In genomic region chr2:7534195-7534594, GRCm38 (mm10) we compare ENCODE assay signal across 24 mouse cellular contexts. TPM values are rescaled to one million over a fixed set of nuclear protein-coding genes. Genes with fewer than 3 reads are reported as not detected.
DNase-seq lines count a peak whose midpoint lies in the region; ATAC-seq and TF ChIP-seq lines count a peak whose summit lies in the region.
"Had no signal": no experiment of that assay in that cellular context is flagged by ENCODE, and none has a peak within 500 bp of the region (broad histone marks: within the 10 kb centered on the region; RNA-seq: fewer than 3 reads in every experiment).

No protein-coding gene starts in this region.

- no peak for TF ChIP-seq EP300 in lung, postnatal 0 days (IDR thresholded peaks at IDR 0.05)

- H3K4me1 ChIP-seq in lung, embryonic 14.5 days (ENCODE audit: insufficient read depth): no peaks in the 10 kb centered on the region
- no peaks in the 10 kb centered on the region for H3K4me1 ChIP-seq in lung, embryonic 16.5 days (replicated peaks; ENCODE audit: control insufficient read depth, insufficient read depth, low read length)
- H3K4me1 ChIP-seq in lung, postnatal 0 days (ENCODE audit: insufficient read depth, low read depth, low read length): no peaks in the 10 kb centered on the region
- peaks cover 5% of the 10 kb centered on the region for H3K4me1 ChIP-seq in olfactory bulb, adult 2 months (ENCODE audit: control insufficient read depth, insufficient read depth, low read length)

- no peak overlapping the region for H3K4me3 ChIP-seq in lung, embryonic 14.5 days (ENCODE audit: low read depth, low read length)
- H3K4me3 ChIP-seq in lung, embryonic 16.5 days (ENCODE audit: low read length): no peak overlapping the region
- no peak overlapping the region for H3K4me3 ChIP-seq in lung, postnatal 0 days (ENCODE audit: low read depth, low read length)
- no peak overlapping the region for H3K4me3 ChIP-seq in olfactory bulb, adult 2 months (ENCODE audit: insufficient read depth, low read depth, low read length)
- H3K4me3 ChIP-seq: embryonic facial prominence, embryonic 13.5 days; embryonic facial prominence, embryonic 15.5 days; erythroblast, embryonic 14.5 days; forebrain, embryonic 10.5 days; forebrain, embryonic 12.5 days had no signal

- peak; percentile 17 for DNase-seq in lung, embryonic 14.5 days
- no peak for DNase-seq in lung, postnatal 14 days
- no peak for DNase-seq in lung, postnatal 0 days (ENCODE audit: low spot score)
- DNase-seq in urinary bladder, postnatal 4 days (ENCODE audit: low spot score in 2 of 2): no peak
- DNase-seq: adrenal gland, adult 2 months; adrenal gland, postnatal 10 days; adrenal gland, postnatal 25 days; B cell, adult 2 months; cerebellum, adult 11 months; cerebellum, adult 18-20 months; cerebellum, adult 8-10 months; cerebellum, adult 9-11 months; cerebellum, postnatal 14 days; cerebellum, postnatal 36 days; embryo, embryonic 11 days had no signal

- H3K27ac ChIP-seq in lung, embryonic 14.5 days (ENCODE audit: low read depth): no peak overlapping the region
- no peak overlapping the region for H3K27ac ChIP-seq in lung, embryonic 16.5 days (ENCODE audit: low read length)
- no peak overlapping the region for H3K27ac ChIP-seq in lung, postnatal 0 days (ENCODE audit: low read length)
- peak overlapping the region; percentile 41; the same call in 1 of the 2 replicates for H3K27ac ChIP-seq in olfactory bulb, adult 2 months (ENCODE audit: insufficient read depth, low read depth, low read length)
- H3K27ac ChIP-seq: embryonic facial prominence, embryonic 13.5 days; embryonic facial prominence, embryonic 15.5 days; forebrain, embryonic 10.5 days; forebrain, embryonic 12.5 days had no signal

- H3K27me3 ChIP-seq in lung, embryonic 14.5 days (ENCODE audit: insufficient read depth, low read length): no peaks in the 10 kb centered on the region
- H3K27me3 ChIP-seq in lung, embryonic 16.5 days (ENCODE audit: control insufficient read depth, insufficient read depth, low read depth, low read length): no peaks in the 10 kb centered on the region
- H3K27me3 ChIP-seq in lung, postnatal 0 days (replicated peaks; ENCODE audit: insufficient read depth, low read length): no peaks in the 10 kb centered on the region
- H3K27me3 ChIP-seq: embryonic facial prominence, embryonic 13.5 days; embryonic facial prominence, embryonic 15.5 days; forebrain, embryonic 12.5 days had no signal

- no peaks in the 10 kb centered on the region for H3K36me3 ChIP-seq in lung, embryonic 14.5 days (ENCODE audit: insufficient read depth)
- H3K36me3 ChIP-seq in lung, embryonic 16.5 days (ENCODE audit: control insufficient read depth, insufficient read depth, low read length): no peaks in the 10 kb centered on the region
- H3K36me3 ChIP-seq in lung, postnatal 0 days (ENCODE audit: insufficient read depth, low read length): no peaks in the 10 kb centered on the region
- H3K36me3 ChIP-seq: embryonic facial prominence, embryonic 13.5 days; embryonic facial prominence, embryonic 15.5 days; forebrain, embryonic 10.5 days; forebrain, embryonic 12.5 days had no signal

- ATAC-seq in lung, embryonic 14.5 days (ENCODE audit: insufficient read depth): peak; percentile 26; the same call in 1 of the 2 replicates
- peak; percentile 34; the same call in 1 of the 2 replicates for ATAC-seq in lung, embryonic 16.5 days (ENCODE audit: low read depth)
- no peak for ATAC-seq in lung, postnatal 0 days
- ATAC-seq: forebrain, embryonic 14.5 days; forebrain, embryonic 16.5 days had no signal

- TF ChIP-seq CTCF in lung, embryonic 14.5 days (IDR thresholded peaks at IDR 0.05; ENCODE audit: low read depth): no peak
- TF ChIP-seq CTCF in lung, postnatal 0 days (IDR thresholded peaks at IDR 0.05): no peak
- no peak for TF ChIP-seq CTCF in olfactory bulb, adult 2 months (IDR thresholded peaks at IDR 0.05; ENCODE audit: insufficient read depth, low read depth, low read length)

- H3K9me3 ChIP-seq in lung, embryonic 14.5 days (ENCODE audit: low read depth, low read length): no peaks in the 10 kb centered on the region; the same call in 1 of the 2 replicates
- H3K9me3 ChIP-seq in lung, embryonic 16.5 days (ENCODE audit: control insufficient read depth, low read length): no peaks in the 10 kb centered on the region; the same call in 1 of the 2 replicates
- no peaks in the 10 kb centered on the region for H3K9me3 ChIP-seq in lung, postnatal 0 days (ENCODE audit: low read length)
- H3K9me3 ChIP-seq: embryonic facial prominence, embryonic 13.5 days; embryonic facial prominence, embryonic 15.5 days; forebrain, embryonic 10.5 days; forebrain, embryonic 12.5 days had no signal

- 54% methylated on average over 2 of the region's 2 CpGs for WGBS in lung, embryonic 14.5 days
- WGBS in lung, embryonic 16.5 days: 40% methylated on average over 2 of the region's 2 CpGs
- 44% methylated on average over 2 of the region's 2 CpGs for WGBS in lung, postnatal 0 days
- 82% methylated on average over 2 of the region's 2 CpGs for WGBS in olfactory bulb, adult 2 months

- H3K4me2 ChIP-seq in lung, embryonic 14.5 days: no peak overlapping the region
- no peak overlapping the region for H3K4me2 ChIP-seq in lung, embryonic 16.5 days (ENCODE audit: low read depth, low read length)
- H3K4me2 ChIP-seq in lung, postnatal 0 days (replicated peaks; ENCODE audit: low read depth, low read length): no peak overlapping the region
- H3K4me2 ChIP-seq: embryonic facial prominence, embryonic 13.5 days; embryonic facial prominence, embryonic 15.5 days; forebrain, embryonic 12.5 days had no signal

- no peak overlapping the region for H3K9ac ChIP-seq in lung, embryonic 14.5 days
- H3K9ac ChIP-seq in lung, embryonic 16.5 days (ENCODE audit: low read length): no peak overlapping the region
- H3K9ac ChIP-seq in lung, postnatal 0 days (replicated peaks; ENCODE audit: low read depth): no peak overlapping the region
- H3K9ac ChIP-seq: embryonic facial prominence, embryonic 13.5 days; embryonic facial prominence, embryonic 15.5 days; forebrain, embryonic 12.5 days had no signal

- no peak for TF ChIP-seq POLR2A in olfactory bulb, adult 2 months (IDR thresholded peaks at IDR 0.05; ENCODE audit: insufficient read depth, low read depth, low read length)

RNA-seq across cellular contexts. Expression of gene Celf2, which starts 24.8 kb away (rescaled TPM):
- polyA plus RNA-seq in lung, embryonic 14.5 days (2014; fragmentation: Nextera tagmentation; extraction: Ambion mirVana): 91.7 and 92.3 TPM in 2 replicates
- 86.8 and 92.4 TPM in 2 replicates for polyA plus RNA-seq in lung, embryonic 16.5 days (2015; fragmentation: Nextera tagmentation; extraction: Ambion mirVana)
- polyA plus RNA-seq in lung, postnatal 0 days (2015; fragmentation: Nextera tagmentation; extraction: Ambion mirVana): 49.6 and 67.5 TPM in 2 replicates
- 447 and 540 TPM in 2 replicates for polyA plus RNA-seq in olfactory bulb, adult 2 months (2012; ENCODE audit: insufficient read depth, insufficient read length, low replicate concordance, missing spikeins)
